Mouse (Mus musculus) ES-E14 (cell line): ENCODE data around the gene Tgfbi.

ENCODE experiments used
- CHD2 ChIP-seq: IDR thresholded peaks from 2 replicates; pipeline ENCODE4 v1.6.1; 2014; ENCODE audit warnings: mild to moderate bottlenecking, low read depth, low read length, inconsistent platforms
- HCFC1 ChIP-seq: IDR thresholded peaks from 2 replicates; pipeline ENCODE4 v1.6.1; 2012; ENCODE audit warnings: low read length, inconsistent platforms, borderline replicate concordance; ENCODE audit not compliant: insufficient read depth
- MAFK ChIP-seq: IDR thresholded peaks from 2 replicates; pipeline ENCODE4 v1.6.1; 2014; ENCODE audit warnings: mild to moderate bottlenecking, low read depth, low read length, inconsistent platforms; ENCODE audit not compliant: insufficient read depth

- no peak for TF ChIP-seq HCFC1
- no peak for TF ChIP-seq CHD2
- no peak for TF ChIP-seq MAFK
These were observed 21.2 kb downstream of the Tgfbi start for GRCm38 (mm10) chr13:56630552-56630951.
